Mouse (Mus musculus) monocyte, adult 59 days (primary cell): ENCODE measurements around the gene Wdpcp. TPM values are rescaled to one million over a fixed set of nuclear protein-coding genes. Genes with fewer than 3 reads are reported as not detected.

Experiments used
- total RNA-seq, 2 experiments: library from RNA; stranded (reverse); gene quantifications; one replicate each; pipeline ENCODE4 v1.2.4; 2023

Wdpcp gene
- 1 to 10 TPM; 5.1 to 7.1 TPM for total RNA-seq

GRCm38 (mm10) chr11:21571700-21572381 is at the start of gene Wdpcp, which contains the start of gene Mdh1:
Wdpcp (plus strand) TSS chr11:21572235.
Mdh1 (minus strand) TSS chr11:21572367.

Other genes starting within 250 kb of the Wdpcp start
- 10 to 100 TPM; 76.5 to 86.5 TPM for gene Ugp2, start 201.0 kb upstream of the Wdpcp start, total RNA-seq
- gene Mdh1, start 132 bp downstream of the Wdpcp start, total RNA-seq: 100 to 1,000 TPM in 1 of 2 experiments, 10 to 100 TPM in 1; 96.7 to 106 TPM